ENCODE assay signal across 8 mouse cellular contexts in genomic region chr7:45526474-45527120, GRCm38 (mm10). TPM values are rescaled to one million over a fixed set of nuclear protein-coding genes. Genes with fewer than 3 reads are reported as not detected.
DNase-seq lines count a peak whose midpoint lies in the region; ATAC-seq and TF ChIP-seq lines count a peak whose summit lies in the region.

No protein-coding gene starts in this region.

- H3K27ac ChIP-seq in heart, adult 2 months: peak overlapping the region; percentile 99
- H3K27ac ChIP-seq in heart, embryonic 16.5 days (ENCODE audit: low read length): peak overlapping the region; percentile 99
- peak overlapping the region; percentile 99 for H3K27ac ChIP-seq in liver, embryonic 11.5 days (ENCODE audit: low read depth, low read length)
- peak overlapping the region; percentile 70 for H3K27ac ChIP-seq in neural tube, embryonic 14.5 days (ENCODE audit: low read depth, low read length)

- intact Hi-C loops in heart, adult 2 months (cut with DNase I): loop anchor here (5.0 kb wide), 1 partner anchor 176 kb away; no protein-coding TSS in a partner anchor
- intact Hi-C loops in left cerebral cortex, postnatal 10 days (cut with DNase I): no loop called here

- H3K4me3 ChIP-seq in heart, adult 2 months: peak overlapping the region; percentile 88
- H3K4me3 ChIP-seq in heart, embryonic 16.5 days (ENCODE audit: low read length): peak overlapping the region; percentile 95
- H3K4me3 ChIP-seq in liver, embryonic 11.5 days (ENCODE audit: low read depth, low read length): peak overlapping the region; percentile 87
- H3K4me3 ChIP-seq in neural tube, embryonic 14.5 days (ENCODE audit: low read depth, low read length): peak overlapping the region; percentile 64

- no peak for TF ChIP-seq POLR2A in heart, adult 2 months (IDR thresholded peaks at IDR 0.05; ENCODE audit: insufficient read depth, low read depth, low read length)

- peak; percentile 72 for TF ChIP-seq CTCF in heart, adult 2 months (IDR thresholded peaks at IDR 0.05)

- peak overlapping the region; percentile 21 for H3K9ac ChIP-seq in heart, adult 2 months (ENCODE audit: low read depth, low read length)
- H3K9ac ChIP-seq in heart, embryonic 16.5 days (ENCODE audit: low read length): peak overlapping the region; percentile 98
- peak overlapping the region; percentile 97 for H3K9ac ChIP-seq in liver, embryonic 11.5 days (ENCODE audit: low read depth, low read length)
- peak overlapping the region; percentile 33; the same call in 1 of the 2 replicates for H3K9ac ChIP-seq in neural tube, embryonic 14.5 days (replicated peaks; ENCODE audit: low read depth, low read length)

- no peaks in the 10 kb centered on the region for H3K27me3 ChIP-seq in heart, adult 2 months (ENCODE audit: control insufficient read depth, insufficient read depth, low read length)
- no peaks in the 10 kb centered on the region for H3K27me3 ChIP-seq in heart, embryonic 16.5 days (ENCODE audit: control insufficient read depth, insufficient read depth, low read length)
- no peaks in the 10 kb centered on the region for H3K27me3 ChIP-seq in liver, embryonic 11.5 days (replicated peaks; ENCODE audit: control insufficient read depth, insufficient read depth, low read length)
- H3K27me3 ChIP-seq in neural tube, embryonic 14.5 days (ENCODE audit: control insufficient read depth, insufficient read depth, low read length): no peaks in the 10 kb centered on the region

- WGBS in heart, adult 2 months: 21% methylated on average over 7 of the region's 7 CpGs
- 24% methylated on average over 7 of the region's 7 CpGs for WGBS in heart, embryonic 16.5 days
- 16% methylated on average over 7 of the region's 7 CpGs for WGBS in liver, embryonic 11.5 days
- WGBS in neural tube, embryonic 14.5 days: 28% methylated on average over 7 of the region's 7 CpGs

- peaks cover 13% of the 10 kb centered on the region for H3K4me1 ChIP-seq in heart, adult 2 months (ENCODE audit: control insufficient read depth, insufficient read depth, low read length)
- H3K4me1 ChIP-seq in heart, embryonic 16.5 days (ENCODE audit: control insufficient read depth, insufficient read depth, low read length): peaks cover 44% of the 10 kb centered on the region
- peaks cover 36% of the 10 kb centered on the region for H3K4me1 ChIP-seq in liver, embryonic 11.5 days (replicated peaks; ENCODE audit: control insufficient read depth, insufficient read depth, low read length)
- H3K4me1 ChIP-seq in neural tube, embryonic 14.5 days (ENCODE audit: control insufficient read depth, insufficient read depth, low read length): peaks cover 10% of the 10 kb centered on the region; the same call in 1 of the 2 replicates

- H3K9me3 ChIP-seq in heart, embryonic 16.5 days (replicated peaks; ENCODE audit: control insufficient read depth, low read length): no peaks in the 10 kb centered on the region
- H3K9me3 ChIP-seq in liver, embryonic 11.5 days (ENCODE audit: control insufficient read depth, low read length): no peaks in the 10 kb centered on the region
- no peaks in the 10 kb centered on the region for H3K9me3 ChIP-seq in neural tube, embryonic 14.5 days (ENCODE audit: control insufficient read depth, low read length)

- TF ChIP-seq EP300 in heart, adult 2 months (IDR thresholded peaks at IDR 0.05; ENCODE audit: insufficient read depth, low read depth, low read length): no peak

- no peaks in the 10 kb centered on the region for H3K79me2 ChIP-seq in heart, adult 2 months (replicated peaks; ENCODE audit: control insufficient read depth, insufficient read depth, low read length)

- DNase-seq in heart, adult 2 months: no peak
- DNase-seq in heart, adult 8-10 months (ENCODE audit: low spot score): no peak
- DNase-seq in T-cell, adult 2 months (ENCODE audit: low spot score): peak; percentile 64
- DNase-seq in liver, embryonic 11.5 days (ENCODE audit: low spot score): peak; percentile 35
- no peak for DNase-seq in left cerebral cortex, postnatal 10 days (ENCODE audit: extremely low spot score in 1 of 2, low spot score in 2 of 2)

- peaks cover 9% of the 10 kb centered on the region for H3K36me3 ChIP-seq in heart, adult 2 months (ENCODE audit: control insufficient read depth, insufficient read depth, low read length)
- H3K36me3 ChIP-seq in heart, embryonic 16.5 days (ENCODE audit: control insufficient read depth, insufficient read depth): no peaks in the 10 kb centered on the region
- H3K36me3 ChIP-seq in liver, embryonic 11.5 days (ENCODE audit: control insufficient read depth, insufficient read depth, low read length): peaks cover 9% of the 10 kb centered on the region; the same call in 1 of the 2 replicates
- H3K36me3 ChIP-seq in neural tube, embryonic 14.5 days (ENCODE audit: control insufficient read depth, insufficient read depth, low read length): no peaks in the 10 kb centered on the region

- no peak for ATAC-seq in heart, embryonic 16.5 days (replicated peaks; ENCODE audit: extremely low read depth, insufficient read depth, low FRiP score)
- ATAC-seq in liver, embryonic 11.5 days (replicated peaks; ENCODE audit: low FRiP score): no peak
- ATAC-seq in neural tube, embryonic 14.5 days (ENCODE audit: low read depth): no peak
- ATAC-seq in monocyte, adult 5-6 weeks (replicated peaks; ENCODE audit: insufficient number of reproducible peaks, low FRiP score, low TSS enrichment, poor library complexity, severe bottlenecking): no peak

- H3K4me2 ChIP-seq in heart, embryonic 16.5 days (ENCODE audit: low read depth, low read length): peak overlapping the region; percentile 80
- H3K4me2 ChIP-seq in liver, embryonic 11.5 days: peak overlapping the region; percentile 80
- peak overlapping the region; percentile 88 for H3K4me2 ChIP-seq in neural tube, embryonic 14.5 days (ENCODE audit: low read depth, low read length)

RNA-seq across cellular contexts. Expression of gene Plekha4, which starts 0.5 kb away (rescaled TPM):
- total RNA-seq in heart, adult 2 months (2021): 1 to 10 TPM; 2.9 to 3.2 TPM
- 6.7 and 7.2 TPM in 2 replicates for polyA plus RNA-seq in heart, adult 2 months (2012; rRNA removed)
- 1 to 10 TPM; 2.6 to 4.2 (median 3.0) TPM for total RNA-seq in heart, adult 8-10 months (2022)
- 1.3 and 1.8 TPM in 2 replicates for polyA plus RNA-seq in heart, embryonic 16.5 days (2015; fragmentation: Nextera tagmentation; extraction: Ambion mirVana)
- 0.64 and 0.89 TPM in 2 replicates for polyA plus RNA-seq in liver, embryonic 11.5 days (2014; fragmentation: Nextera tagmentation; extraction: Ambion mirVana)
- polyA plus RNA-seq in neural tube, embryonic 14.5 days (2014; fragmentation: Nextera tagmentation; extraction: Ambion mirVana): 0.54 and 3.2 TPM in 2 replicates
- total RNA-seq in left cerebral cortex, postnatal 10 days (2021): 1 to 10 TPM; 1.3 to 2.7 TPM
- 0.10 TPM in 1 of 3 replicates, not detected in the others for total RNA-seq in monocyte, adult 5-6 weeks (2017)

RNA-seq across cellular contexts. Expression of gene Ppp1r15a, which starts 0.5 kb away (rescaled TPM):
- 10 to 100 TPM; 27.3 to 29.6 TPM for total RNA-seq in heart, adult 2 months (2021)
- polyA plus RNA-seq in heart, adult 2 months (2012; rRNA removed): 20.9 and 36.0 TPM in 2 replicates
- total RNA-seq in heart, adult 8-10 months (2022): 10 to 100 TPM; 21.9 to 31.6 (median 28.0) TPM
- polyA plus RNA-seq in heart, embryonic 16.5 days (2015; fragmentation: Nextera tagmentation; extraction: Ambion mirVana): 25.0 and 27.1 TPM in 2 replicates
- 61.6 and 62.0 TPM in 2 replicates for polyA plus RNA-seq in liver, embryonic 11.5 days (2014; fragmentation: Nextera tagmentation; extraction: Ambion mirVana)
- polyA plus RNA-seq in neural tube, embryonic 14.5 days (2014; fragmentation: Nextera tagmentation; extraction: Ambion mirVana): 14.0 and 14.2 TPM in 2 replicates
- 10 to 100 TPM; 25.5 to 28.5 TPM for total RNA-seq in left cerebral cortex, postnatal 10 days (2021)
- 204 to 390 TPM (median 221 TPM) in 3 replicates for total RNA-seq in monocyte, adult 5-6 weeks (2017)

RNA-seq across cellular contexts. Expression of gene Nucb1, which starts 16.4 kb away (rescaled TPM):
- total RNA-seq in heart, adult 2 months (2021): 100 to 1,000 TPM; 132 to 152 TPM
- polyA plus RNA-seq in heart, adult 2 months (2012; rRNA removed): 158 and 177 TPM in 2 replicates
- total RNA-seq in heart, adult 8-10 months (2022): 100 to 1,000 TPM; 130 to 149 (median 139) TPM
- polyA plus RNA-seq in heart, embryonic 16.5 days (2015; fragmentation: Nextera tagmentation; extraction: Ambion mirVana): 156 and 160 TPM in 2 replicates
- 149 and 153 TPM in 2 replicates for polyA plus RNA-seq in liver, embryonic 11.5 days (2014; fragmentation: Nextera tagmentation; extraction: Ambion mirVana)
- polyA plus RNA-seq in neural tube, embryonic 14.5 days (2014; fragmentation: Nextera tagmentation; extraction: Ambion mirVana): 115 and 134 TPM in 2 replicates
- total RNA-seq in left cerebral cortex, postnatal 10 days (2021): 100 to 1,000 TPM; 114 to 127 TPM
- total RNA-seq in monocyte, adult 5-6 weeks (2017): 128 to 251 TPM (median 142 TPM) in 3 replicates

RNA-seq across cellular contexts. Expression of gene Hsd17b14, which starts 28.1 kb away (rescaled TPM):
- under 1 TPM in 1 of 2 experiments, not detected in 1; 0.76 TPM for total RNA-seq in heart, adult 2 months (2021)
- 0.45 and 0.47 TPM in 2 replicates for polyA plus RNA-seq in heart, adult 2 months (2012; rRNA removed)
- total RNA-seq in heart, adult 8-10 months (2022): 1 to 10 TPM in 3 of 4 experiments, under 1 TPM in 1; 0.40 to 2.0 (median 1.1) TPM
- 0.66 and 0.87 TPM in 2 replicates for polyA plus RNA-seq in heart, embryonic 16.5 days (2015; fragmentation: Nextera tagmentation; extraction: Ambion mirVana)
- polyA plus RNA-seq in liver, embryonic 11.5 days (2014; fragmentation: Nextera tagmentation; extraction: Ambion mirVana): 2.8 and 5.4 TPM in 2 replicates
- 0.40 and 0.60 TPM in 2 replicates for polyA plus RNA-seq in neural tube, embryonic 14.5 days (2014; fragmentation: Nextera tagmentation; extraction: Ambion mirVana)
- under 1 TPM in 1 of 2 experiments, not detected in 1; 0.93 TPM for total RNA-seq in left cerebral cortex, postnatal 10 days (2021)
- not detected in 3 replicates for total RNA-seq in monocyte, adult 5-6 weeks (2017)

RNA-seq across cellular contexts. Expression of gene Dhdh, which starts 38.0 kb away (rescaled TPM):
- 1 to 10 TPM; 8.2 to 8.9 TPM for total RNA-seq in heart, adult 2 months (2021)
- 6.4 and 10.1 TPM in 2 replicates for polyA plus RNA-seq in heart, adult 2 months (2012; rRNA removed)
- 10 to 100 TPM; 10.2 to 12.8 (median 11.5) TPM for total RNA-seq in heart, adult 8-10 months (2022)
- polyA plus RNA-seq in heart, embryonic 16.5 days (2015; fragmentation: Nextera tagmentation; extraction: Ambion mirVana): 3.4 TPM in 2 replicates
- polyA plus RNA-seq in liver, embryonic 11.5 days (2014; fragmentation: Nextera tagmentation; extraction: Ambion mirVana): 4.9 and 5.8 TPM in 2 replicates
- polyA plus RNA-seq in neural tube, embryonic 14.5 days (2014; fragmentation: Nextera tagmentation; extraction: Ambion mirVana): 4.0 and 4.6 TPM in 2 replicates
- total RNA-seq in left cerebral cortex, postnatal 10 days (2021): 1 to 10 TPM; 3.0 to 3.1 TPM
- 7.0 to 8.3 TPM (median 7.5 TPM) in 3 replicates for total RNA-seq in monocyte, adult 5-6 weeks (2017)

Comparison
In these comparisons a context has a peak if more than half of its experiments do, and no peak if none do; other contexts are left out.
1. DNase-seq: peak in T-cell, adult 2 months (single experiment) and liver, embryonic 11.5 days (single experiment); none in heart, adult 2 months (0 of 2), heart, adult 8-10 months (single experiment) and left cerebral cortex, postnatal 10 days (0 of 2).
2. H3K9ac ChIP-seq: peak in every context shown above with its lines; median percentile 98 in heart, embryonic 16.5 days; 97 in liver, embryonic 11.5 days; 33 in neural tube, embryonic 14.5 days; 21 in heart, adult 2 months.
3. Peak in every context shown above with its lines, with median percentiles within 50 percentile points of each other: H3K27ac ChIP-seq, H3K4me3 ChIP-seq and H3K4me2 ChIP-seq.